Mouse (Mus musculus): ENCODE measurements around the gene Gm42420.

- TF ChIP-seq CTCF (IDR thresholded peaks at IDR 0.05) (no peak), EP300 (IDR thresholded peaks at IDR 0.05) (no peak)
Observed at GRCm38 (mm10) chr6:39557723-39558261, 27.8 kb upstream of the Gm42420 start, which contains the start of gene Dennd2a.
